Mouse (Mus musculus) erythroid progenitor cell, adult 5-6 weeks (primary cell): Measurements from ENCODE around the gene Map3k19. TPM values are rescaled to one million over a fixed set of nuclear protein-coding genes. Genes with fewer than 3 reads are reported as not detected.

ENCODE experiments used
- ATAC-seq: replicated peaks from 2 replicates; pipeline ENCODE4 v1.8.0; 2016; ENCODE audit warnings: moderate number of reproducible peaks, mild to moderate bottlenecking, moderate TSS enrichment, inconsistent platforms; ENCODE audit not compliant: poor library complexity, low FRiP score, severe bottlenecking
- total RNA-seq, 2 experiments: library from RNA; stranded (forward) in 1 of 2; stranded (reverse) in 1 of 2; fragments of 150-400 nt in 1 of 2; fragments of 186-747, 209-891 nt in 1 of 2; gene quantifications; 2 replicates each; pipeline versions ENCODE4 v1.2.3 to v1.2.4; 2015 to 2017; ENCODE audit warnings: low replicate concordance in 2 of 2

The Map3k19 gene
- total RNA-seq, 2 experiments from 2014 or later, result 0.30 TPM; not detected in 1

- no peak for ATAC-seq
Measured at GRCm38 (mm10) chr1:127808671-127809070, 46.2 kb downstream of the Map3k19 start.

GRCm38 (mm10) chr1:127802916-127803315, 51.9 kb downstream of the Map3k19 start:
- no peak for ATAC-seq

GRCm38 (mm10) chr1:127796752-127797151, 58.1 kb downstream of the Map3k19 start:
- ATAC-seq, result no peak

GRCm38 (mm10) chr1:127796341-127796740, 58.5 kb downstream of the Map3k19 start:
- ATAC-seq, result no peak

DNA sequence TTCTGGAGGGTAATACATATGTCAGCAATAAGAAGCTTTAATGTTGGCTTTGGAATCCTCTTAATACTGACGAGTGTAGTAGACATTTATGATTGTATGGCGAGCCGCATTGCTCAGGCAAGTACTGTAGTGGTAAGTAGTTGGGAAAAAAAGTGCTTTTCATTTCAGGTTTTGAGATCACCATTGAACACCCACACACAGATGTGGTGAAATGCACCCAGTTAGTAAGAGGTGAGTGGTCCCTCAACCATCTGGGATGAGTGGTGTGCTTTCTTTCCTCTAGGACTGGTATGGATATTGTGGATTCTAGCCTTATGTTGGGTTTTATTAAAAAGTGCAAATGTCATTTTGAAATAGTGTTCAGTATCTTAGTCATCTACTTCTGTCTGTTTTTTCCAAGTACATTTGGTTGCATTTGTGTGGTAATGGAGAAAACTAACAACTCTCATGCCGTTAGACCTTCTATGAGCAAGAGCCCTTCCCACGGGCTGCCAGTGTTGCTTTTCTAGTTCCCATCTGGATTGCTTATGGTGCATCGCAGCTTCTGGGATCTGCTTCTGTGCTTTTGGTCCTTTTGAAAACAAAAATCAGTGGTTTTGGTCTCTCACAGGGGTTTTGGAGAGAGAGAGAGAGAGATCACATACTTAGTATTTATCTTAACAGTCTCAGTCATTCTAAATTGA, 59.6 kb downstream of the Map3k19 start:
- ATAC-seq, result no peak

DNA sequence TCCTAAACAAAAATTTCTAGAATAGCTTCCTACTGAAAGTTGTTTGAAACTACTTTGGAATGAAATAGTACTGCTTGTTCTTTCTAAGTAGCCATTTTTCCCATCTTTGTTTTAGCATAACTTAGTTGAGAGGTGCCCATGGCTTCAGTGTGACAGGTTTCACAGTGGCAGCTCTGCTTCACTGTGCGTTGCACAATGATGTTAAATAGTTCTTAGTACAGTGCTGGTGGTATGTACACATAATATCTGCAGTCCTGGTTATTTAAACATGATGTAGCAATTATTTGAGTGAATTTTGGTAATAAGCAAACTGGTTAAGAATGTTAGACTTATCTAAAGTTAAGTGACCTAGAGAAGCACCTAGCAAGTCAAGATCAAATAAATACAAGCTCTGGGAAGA, 61.4 kb downstream of the Map3k19 start:
- ATAC-seq, result no peak

GRCm38 (mm10) chr1:127788943-127789342, 65.9 kb downstream of the Map3k19 start:
- ATAC-seq, result no peak

GRCm38 (mm10) chr1:127785882-127786281, 68.9 kb downstream of the Map3k19 start:
- ATAC-seq, result no peak

DNA sequence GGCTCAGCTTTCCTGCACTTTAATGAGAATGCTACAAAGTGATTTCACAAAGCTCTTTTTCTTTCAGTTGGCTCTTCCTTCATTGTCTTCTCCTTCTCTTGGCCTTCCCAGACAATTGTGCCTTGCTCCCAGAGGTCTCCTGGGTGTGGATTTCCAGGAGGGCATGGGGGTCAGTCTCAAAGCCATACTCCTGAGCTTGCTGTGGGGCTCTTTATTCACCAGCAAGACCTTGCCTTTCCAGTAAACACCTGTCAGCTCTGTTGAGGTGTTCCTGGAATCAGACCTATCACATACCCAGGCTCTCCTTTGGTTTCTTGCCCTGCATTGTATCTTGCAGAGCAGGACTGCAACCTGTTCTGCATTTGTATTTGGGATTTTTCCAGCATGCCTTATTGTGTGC, 71.0 kb downstream of the Map3k19 start:
- no peak for ATAC-seq

DNA sequence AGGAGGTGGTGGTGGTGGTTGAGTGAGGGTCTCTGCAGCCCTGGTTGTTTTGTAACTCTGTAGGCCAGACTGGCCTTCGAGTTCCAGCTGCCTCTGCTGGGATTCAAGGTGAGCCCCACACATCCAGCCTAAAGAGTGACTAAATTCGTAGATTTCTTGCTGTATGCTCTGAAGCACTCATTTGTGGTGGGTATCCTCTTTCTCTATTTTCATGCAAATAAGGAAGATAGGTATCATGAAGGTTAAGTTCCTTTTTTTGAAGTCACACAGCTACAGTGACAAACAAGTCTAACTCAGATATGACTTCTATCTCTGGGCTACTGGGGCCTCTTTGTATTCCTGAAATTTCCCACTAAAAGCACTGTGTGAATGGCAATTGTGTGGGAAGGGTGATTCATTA, 74.0 kb downstream of the Map3k19 start:
- ATAC-seq, result no peak

- ATAC-seq, result no peak
Measured at GRCm38 (mm10) chr1:127780142-127780541, 74.7 kb downstream of the Map3k19 start.

DNA sequence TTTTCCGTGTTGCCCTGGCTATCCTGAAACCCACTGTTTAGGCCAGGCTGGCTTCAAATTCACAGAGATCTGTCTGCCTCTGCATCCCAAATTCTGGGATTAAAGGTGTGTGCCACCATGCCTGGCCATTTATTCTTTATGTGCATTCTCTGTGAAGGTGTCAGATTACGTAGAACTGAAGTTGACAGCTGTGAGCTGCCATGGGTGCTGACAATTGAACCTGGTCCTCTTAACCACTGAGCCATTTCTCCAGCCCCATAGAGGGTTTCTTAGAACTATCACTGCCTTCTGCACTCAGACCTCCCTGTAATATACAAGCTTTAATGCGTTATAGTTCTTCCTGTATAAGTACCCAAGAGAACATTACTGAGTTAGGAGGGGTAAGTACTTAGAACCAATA, 76.2 kb downstream of the Map3k19 start:
- no peak for ATAC-seq

- no peak for ATAC-seq
Measured at GRCm38 (mm10) chr1:127776246-127776645, 78.6 kb downstream of the Map3k19 start.

- no peak for ATAC-seq
Measured at GRCm38 (mm10) chr1:127775206-127775720, 79.6 kb downstream of the Map3k19 start.

DNA sequence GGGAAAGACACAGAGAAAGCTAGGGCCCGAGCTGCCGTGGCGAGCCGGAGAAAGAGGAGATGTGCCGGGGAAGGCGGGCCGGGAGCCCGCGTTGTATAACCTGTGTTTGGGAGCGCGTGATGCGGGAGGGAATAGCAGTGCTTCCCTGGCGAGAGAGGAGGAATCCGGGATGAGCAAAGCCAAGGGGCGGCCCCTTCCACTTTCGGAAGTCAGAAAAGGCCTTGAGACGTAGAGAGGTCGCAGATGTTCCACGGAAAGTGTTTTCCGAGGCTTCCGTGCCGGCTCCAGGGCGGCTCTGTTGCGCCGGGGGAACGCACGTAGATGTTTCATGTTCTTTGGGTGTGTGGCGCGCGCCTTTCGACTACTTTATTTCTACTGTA, 80.3 kb downstream of the Map3k19 start:
- peak; percentile 36 for ATAC-seq

DNA sequence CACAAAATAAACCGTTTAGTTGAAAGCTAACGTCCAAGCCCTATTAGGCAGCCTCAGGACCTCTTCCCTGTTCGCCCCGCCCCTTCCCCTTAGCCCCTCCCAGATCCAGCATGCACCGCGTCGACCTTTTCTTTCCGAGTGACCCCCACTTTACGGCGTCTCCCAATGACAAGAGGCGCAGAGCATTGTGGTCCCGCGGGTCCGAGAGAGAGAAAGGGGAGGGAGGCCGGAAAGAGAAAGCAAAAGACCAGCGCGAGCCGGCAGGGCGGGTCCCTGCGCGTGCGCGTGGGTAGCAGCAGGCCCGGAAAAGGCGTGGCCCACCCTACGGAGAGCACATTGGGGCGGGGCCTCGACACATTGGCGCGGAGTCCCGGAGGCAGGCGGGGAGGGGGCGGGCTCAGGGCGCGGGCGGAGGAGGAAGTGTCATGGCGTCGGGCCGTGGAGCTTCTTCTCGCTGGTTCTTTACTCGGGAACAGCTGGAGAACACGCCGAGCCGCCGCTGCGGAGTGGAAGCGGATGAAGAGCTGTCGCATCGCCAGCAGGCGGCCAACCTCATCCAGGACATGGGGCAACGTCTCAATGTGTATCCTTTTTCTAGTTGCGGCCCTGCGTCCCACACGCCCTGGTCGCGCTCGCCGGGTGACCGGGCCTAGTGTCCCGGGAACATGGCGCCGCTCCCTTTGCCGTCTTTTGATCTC, 80.9 kb downstream of the Map3k19 start, which contains the start of gene Ccnt2:
Gene Ccnt2, plus strand, starts transcription at position 362 of the 698 bp plus-strand sequence.
- peak; percentile 93 for ATAC-seq

DNA sequence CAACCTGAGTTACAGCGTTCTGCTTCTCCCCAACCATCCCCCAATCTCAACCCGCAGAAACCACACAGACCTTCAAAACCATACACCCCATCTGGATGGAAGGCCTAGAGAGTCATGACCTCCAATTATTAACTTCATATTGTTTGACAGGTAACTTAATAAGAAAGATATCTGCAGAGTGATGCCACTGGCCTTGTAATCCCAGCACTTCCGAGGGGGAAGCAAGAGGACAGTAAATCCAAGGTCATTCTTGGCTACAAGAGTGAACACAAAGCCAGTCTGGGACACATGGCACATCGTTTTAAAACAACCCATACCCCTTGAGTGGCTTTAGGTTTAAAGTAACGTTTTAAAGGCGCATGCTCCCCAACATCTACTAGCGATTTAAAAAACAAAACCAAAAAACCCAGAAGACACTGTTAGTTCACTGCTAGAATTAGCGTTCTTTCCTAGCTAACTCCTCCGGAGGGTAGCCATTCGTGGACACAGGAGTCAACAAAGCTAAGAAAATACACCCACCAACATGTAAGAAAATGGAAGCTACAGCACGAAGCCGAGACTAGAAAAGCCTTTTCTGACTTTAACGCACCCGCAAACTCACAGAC, 81.5 kb downstream of the Map3k19 start:
- peak; percentile 39 for ATAC-seq

DNA sequence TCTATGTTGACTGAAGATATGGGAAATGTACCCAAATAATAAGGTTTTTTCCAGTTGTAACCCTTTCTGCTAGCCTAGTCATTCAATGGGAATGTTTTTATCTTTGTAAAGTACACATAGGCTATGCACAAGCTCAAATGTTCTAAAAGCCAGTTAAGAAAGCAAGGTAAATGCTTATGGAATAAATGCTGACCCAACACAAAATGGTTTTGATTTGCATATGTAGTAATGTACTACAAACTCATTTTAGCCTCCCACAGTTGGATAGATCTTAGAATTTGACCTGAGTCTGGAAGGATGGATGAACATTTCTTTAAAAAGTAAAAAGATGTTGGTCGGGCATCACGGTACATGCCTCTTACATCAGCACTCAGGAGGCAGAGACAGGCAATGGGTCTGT, 88.1 kb downstream of the Map3k19 start:
- no peak for ATAC-seq

DNA sequence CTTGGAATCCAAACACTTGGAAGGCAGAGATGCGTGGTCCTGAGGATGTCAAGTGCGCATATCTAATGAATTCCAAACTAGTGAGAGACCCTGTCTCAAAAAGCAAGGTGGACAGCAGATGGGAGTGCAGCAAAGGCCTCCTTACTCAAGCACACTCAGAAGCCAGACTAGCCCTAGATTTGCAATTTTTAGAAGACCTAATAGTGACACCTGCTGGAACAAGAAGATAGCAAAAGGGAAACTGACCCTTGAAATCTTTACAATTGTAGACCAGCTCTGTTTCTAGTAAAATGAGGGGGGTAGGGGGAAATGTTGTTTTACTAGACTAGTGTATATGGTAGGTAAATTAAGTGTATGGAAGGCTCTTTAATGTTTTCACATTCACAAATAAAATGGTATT, 89.4 kb downstream of the Map3k19 start:
- ATAC-seq, result peak; percentile 72
